Mouse (Mus musculus): ENCODE results near the gene Ocm. TPM values are rescaled to one million over a fixed set of nuclear protein-coding genes. Genes with fewer than 3 reads are reported as not detected.

Ocm gene
- total and polyA plus RNA-seq, 2 experiments from 2014 or later = not detected

GRCm38 (mm10) chr5:144053450-144053849 is 27.0 kb upstream of the Ocm start:
- WGBS = 39% methylated on average over 3 of the region's 3 CpGs
- H3K4me2 ChIP-seq (ENCODE audit: low read depth, low read length) = no peak overlapping the region
- no peaks in the 10 kb centered on the region for H3K9me3 ChIP-seq (replicated peaks; ENCODE audit: control insufficient read depth, low read length)
- no peak overlapping the region for H3K4me3 ChIP-seq (ENCODE audit: low read depth, low read length)
- H3K27ac ChIP-seq (ENCODE audit: low read depth) = no peak overlapping the region
- TF ChIP-seq CTCF (IDR thresholded peaks at IDR 0.05; ENCODE audit: low read depth) = no peak
- no peak for TF ChIP-seq EP300 (IDR thresholded peaks at IDR 0.05; ENCODE audit: low read depth)
- no peak for ATAC-seq (ENCODE audit: insufficient read depth, low read depth)
- H3K4me1 ChIP-seq (ENCODE audit: control insufficient read depth, insufficient read depth) = no peaks in the 10 kb centered on the region
- DNase-seq (ENCODE audit: low spot score) = no peak
- no peaks in the 10 kb centered on the region for H3K36me3 ChIP-seq (replicated peaks; ENCODE audit: control insufficient read depth, insufficient read depth, low read length)
- H3K27me3 ChIP-seq (ENCODE audit: control insufficient read depth, insufficient read depth, low read length) = no peaks in the 10 kb centered on the region
- H3K9ac ChIP-seq (replicated peaks; ENCODE audit: low read depth, low read length) = no peak overlapping the region

GRCm38 (mm10) chr5:144051268-144051667 is 24.8 kb upstream of the Ocm start:
- Histone ChIP-seq H3K9ac (replicated peaks; ENCODE audit: low read depth, low read length) (no peak overlapping the region), H3K4me3 (ENCODE audit: low read depth, low read length) (no peak overlapping the region), H3K27ac (ENCODE audit: low read depth) (no peak overlapping the region), H3K4me1 (ENCODE audit: control insufficient read depth, insufficient read depth) (no peaks in the 10 kb centered on the region), H3K36me3 (replicated peaks; ENCODE audit: control insufficient read depth, insufficient read depth, low read length) (no peaks in the 10 kb centered on the region), H3K27me3 (ENCODE audit: control insufficient read depth, insufficient read depth, low read length) (no peaks in the 10 kb centered on the region), H3K4me2 (ENCODE audit: low read depth, low read length) (no peak overlapping the region), H3K9me3 (replicated peaks; ENCODE audit: control insufficient read depth, low read length) (no peaks in the 10 kb centered on the region)
- ATAC-seq (ENCODE audit: insufficient read depth, low read depth) = no peak
- DNase-seq (ENCODE audit: low spot score) = no peak
- no peak for TF ChIP-seq EP300 (IDR thresholded peaks at IDR 0.05; ENCODE audit: low read depth)
- TF ChIP-seq CTCF (IDR thresholded peaks at IDR 0.05; ENCODE audit: low read depth) = peak; percentile 18; the same call in 1 of the 2 replicates

GRCm38 (mm10) chr5:144049881-144050280 is 23.4 kb upstream of the Ocm start:
- H3K9me3 ChIP-seq (replicated peaks; ENCODE audit: control insufficient read depth, low read length) = no peaks in the 10 kb centered on the region
- no peak overlapping the region for H3K4me2 ChIP-seq (ENCODE audit: low read depth, low read length)
- H3K4me1 ChIP-seq (ENCODE audit: control insufficient read depth, insufficient read depth) = no peaks in the 10 kb centered on the region
- TF ChIP-seq CTCF (IDR thresholded peaks at IDR 0.05; ENCODE audit: low read depth) = no peak
- TF ChIP-seq EP300 (IDR thresholded peaks at IDR 0.05; ENCODE audit: low read depth) = no peak
- no peak overlapping the region for H3K4me3 ChIP-seq (ENCODE audit: low read depth, low read length)
- no peaks in the 10 kb centered on the region for H3K27me3 ChIP-seq (ENCODE audit: control insufficient read depth, insufficient read depth, low read length)
- no peak overlapping the region for H3K9ac ChIP-seq (replicated peaks; ENCODE audit: low read depth, low read length)
- no peaks in the 10 kb centered on the region for H3K36me3 ChIP-seq (replicated peaks; ENCODE audit: control insufficient read depth, insufficient read depth, low read length)
- WGBS = 62% methylated on average over 3 of the region's 3 CpGs
- H3K27ac ChIP-seq (ENCODE audit: low read depth) = no peak overlapping the region
- ATAC-seq (ENCODE audit: insufficient read depth, low read depth) (no peak), DNase-seq (ENCODE audit: low spot score) (no peak)

GRCm38 (mm10) chr5:144047324-144047723 is 20.9 kb upstream of the Ocm start:
- no peak for TF ChIP-seq EP300 (IDR thresholded peaks at IDR 0.05; ENCODE audit: low read depth)
- no peak for TF ChIP-seq CTCF (IDR thresholded peaks at IDR 0.05; ENCODE audit: low read depth)
- Histone ChIP-seq H3K9me3 (replicated peaks; ENCODE audit: control insufficient read depth, low read length) (no peaks in the 10 kb centered on the region), H3K4me2 (ENCODE audit: low read depth, low read length) (no peak overlapping the region), H3K4me1 (ENCODE audit: control insufficient read depth, insufficient read depth) (no peaks in the 10 kb centered on the region), H3K9ac (replicated peaks; ENCODE audit: low read depth, low read length) (no peak overlapping the region), H3K4me3 (ENCODE audit: low read depth, low read length) (no peak overlapping the region), H3K27ac (ENCODE audit: low read depth) (no peak overlapping the region), H3K36me3 (replicated peaks; ENCODE audit: control insufficient read depth, insufficient read depth, low read length) (no peaks in the 10 kb centered on the region), H3K27me3 (ENCODE audit: control insufficient read depth, insufficient read depth, low read length) (no peaks in the 10 kb centered on the region)
- ATAC-seq (ENCODE audit: insufficient read depth, low read depth) (no peak), DNase-seq (ENCODE audit: low spot score) (no peak)
- WGBS = 59% methylated on average over 13 of the region's 13 CpGs

GRCm38 (mm10) chr5:144043166-144043565 is 16.7 kb upstream of the Ocm start:
- Histone ChIP-seq H3K27ac (ENCODE audit: low read depth) (no peak overlapping the region), H3K36me3 (replicated peaks; ENCODE audit: control insufficient read depth, insufficient read depth, low read length) (no peaks in the 10 kb centered on the region), H3K9ac (replicated peaks; ENCODE audit: low read depth, low read length) (no peak overlapping the region), H3K4me1 (ENCODE audit: control insufficient read depth, insufficient read depth) (no peaks in the 10 kb centered on the region), H3K4me2 (ENCODE audit: low read depth, low read length) (no peak overlapping the region), H3K9me3 (replicated peaks; ENCODE audit: control insufficient read depth, low read length) (no peaks in the 10 kb centered on the region), H3K4me3 (ENCODE audit: low read depth, low read length) (no peak overlapping the region), H3K27me3 (ENCODE audit: control insufficient read depth, insufficient read depth, low read length) (no peaks in the 10 kb centered on the region)
- 82% methylated on average over 11 of the region's 11 CpGs for WGBS
- TF ChIP-seq EP300 (IDR thresholded peaks at IDR 0.05; ENCODE audit: low read depth) (no peak), CTCF (IDR thresholded peaks at IDR 0.05; ENCODE audit: low read depth) (no peak)
- ATAC-seq (ENCODE audit: insufficient read depth, low read depth) (no peak), DNase-seq (ENCODE audit: low spot score) (no peak)

- Histone ChIP-seq H3K4me3 (ENCODE audit: low read depth, low read length) (no peak overlapping the region), H3K4me1 (ENCODE audit: control insufficient read depth, insufficient read depth) (no peaks in the 10 kb centered on the region), H3K4me2 (ENCODE audit: low read depth, low read length) (no peak overlapping the region), H3K9ac (replicated peaks; ENCODE audit: low read depth, low read length) (no peak overlapping the region), H3K27me3 (ENCODE audit: control insufficient read depth, insufficient read depth, low read length) (no peaks in the 10 kb centered on the region), H3K36me3 (replicated peaks; ENCODE audit: control insufficient read depth, insufficient read depth, low read length) (no peaks in the 10 kb centered on the region), H3K9me3 (replicated peaks; ENCODE audit: control insufficient read depth, low read length) (no peaks in the 10 kb centered on the region), H3K27ac (ENCODE audit: low read depth) (no peak overlapping the region)
- peak; percentile 61 for DNase-seq (ENCODE audit: low spot score)
- TF ChIP-seq CTCF (IDR thresholded peaks at IDR 0.05; ENCODE audit: low read depth) = peak; percentile 91
- no peak for TF ChIP-seq EP300 (IDR thresholded peaks at IDR 0.05; ENCODE audit: low read depth)
- no peak for ATAC-seq (ENCODE audit: insufficient read depth, low read depth)
- WGBS = 42% methylated on average over 11 of the region's 11 CpGs
Observed at GRCm38 (mm10) chr5:144040720-144041364, 14.4 kb upstream of the Ocm start.
